Mouse (Mus musculus) telencephalon, adult 2 months (tissue): ENCODE measurements around the gene Mlst8.

Experiments
- DNase-seq: peaks from one replicate; pipeline ENCODE4 v3.0.0-alpha.2; 2011; ENCODE audit warnings: low read depth, low spot score

Gene Mlst8

DNA sequence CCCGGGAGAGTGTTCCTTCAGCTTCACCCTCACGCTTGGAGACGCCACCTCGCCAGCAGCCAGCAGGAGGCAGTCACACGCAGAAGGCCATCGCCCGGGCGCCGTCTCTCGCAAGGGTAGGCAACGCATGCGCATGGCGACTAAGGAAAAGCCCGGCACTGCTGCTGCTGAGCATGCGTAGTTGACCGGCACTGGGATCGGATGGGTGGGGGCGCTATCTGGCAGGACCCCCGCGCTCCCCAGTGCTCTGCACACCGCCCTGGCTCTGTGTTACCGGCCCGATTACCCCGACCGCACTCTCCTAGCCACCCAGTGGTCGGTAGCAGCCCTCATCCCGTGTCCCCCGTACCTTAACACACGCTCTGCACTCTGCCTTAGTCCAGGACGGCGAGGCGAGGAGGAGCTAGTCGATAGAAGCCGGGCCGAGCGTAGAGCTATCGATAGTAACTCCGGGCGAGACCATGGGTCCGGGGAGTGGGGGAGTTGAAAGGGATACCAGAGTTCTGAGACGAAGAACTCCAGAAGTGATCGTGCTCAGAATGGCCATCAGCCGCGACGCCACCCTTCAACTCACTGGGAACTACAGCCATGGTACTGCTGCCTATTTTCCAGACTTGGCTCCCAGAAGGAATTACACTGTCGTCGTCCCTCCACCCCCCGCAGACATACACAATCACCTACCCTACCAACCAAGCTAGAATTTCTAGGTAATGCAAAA, at the start of gene Mlst8:
Gene Mlst8 (minus strand): TSS at position 416 of the 718 bp plus-strand sequence.
- peak; percentile 93 for DNase-seq

DNA sequence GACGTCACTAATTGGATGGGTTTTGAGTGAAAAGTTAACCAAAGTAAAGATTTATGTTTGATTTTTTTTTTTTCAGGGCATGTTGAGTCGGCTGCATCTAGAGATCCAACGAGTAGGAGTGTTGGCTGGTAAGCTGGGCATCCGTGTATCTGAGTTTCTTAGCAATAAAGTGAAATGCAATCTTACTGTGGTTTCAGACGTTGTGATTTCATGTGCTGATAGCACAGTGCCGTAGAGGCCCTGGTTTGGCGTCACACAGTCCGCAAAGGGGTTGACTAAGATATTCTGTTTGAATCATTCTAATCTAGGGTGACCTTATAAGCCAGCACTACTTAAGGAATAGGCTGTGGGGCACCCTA, 49.7 kb upstream of the Mlst8 start:
- DNase-seq = no peak

DNA sequence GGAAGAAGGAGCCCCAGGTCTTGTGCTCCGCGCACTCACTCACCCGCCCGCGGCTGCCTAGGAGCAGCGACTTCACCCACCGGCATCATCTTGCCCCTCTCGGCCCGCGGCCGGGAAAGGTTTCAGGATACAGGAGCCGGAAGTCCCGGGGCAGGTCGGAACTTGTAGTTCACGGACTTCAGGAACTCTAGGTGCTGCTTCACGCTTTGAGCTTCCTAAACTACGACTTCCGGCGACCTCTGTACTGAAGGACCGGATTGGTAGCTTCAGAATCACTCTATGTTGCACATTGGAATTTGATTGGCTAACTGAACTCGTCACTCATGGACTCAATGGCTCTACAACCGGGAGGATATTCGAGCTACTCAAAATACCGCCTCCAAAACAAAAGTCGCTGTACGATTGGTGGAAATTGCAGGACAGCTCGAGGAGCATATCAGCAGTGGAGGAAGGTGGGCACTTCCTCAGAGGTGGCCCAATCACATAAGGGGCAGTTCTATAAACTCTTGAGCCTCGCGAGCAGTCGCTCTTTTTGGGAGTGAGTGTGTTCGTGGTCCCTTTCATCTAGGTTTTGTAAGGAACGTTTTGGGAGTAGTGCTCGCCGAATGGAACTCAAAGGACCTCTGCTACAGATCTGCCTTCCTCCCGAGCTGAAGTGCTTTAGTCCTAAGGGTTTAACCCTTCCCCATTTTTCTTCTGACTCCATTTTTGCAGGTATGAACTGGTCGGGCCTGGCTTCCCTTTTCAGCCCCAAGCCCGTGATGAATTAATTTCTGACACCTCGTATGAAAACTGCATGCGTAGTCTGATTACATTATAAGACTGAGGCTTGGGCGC, 49.1 kb upstream of the Mlst8 start, which contains the start of gene Traf7:
Gene Traf7 (minus strand): TSS at position 216 of the 837 bp plus-strand sequence.
- DNase-seq = peak; percentile 100

DNA sequence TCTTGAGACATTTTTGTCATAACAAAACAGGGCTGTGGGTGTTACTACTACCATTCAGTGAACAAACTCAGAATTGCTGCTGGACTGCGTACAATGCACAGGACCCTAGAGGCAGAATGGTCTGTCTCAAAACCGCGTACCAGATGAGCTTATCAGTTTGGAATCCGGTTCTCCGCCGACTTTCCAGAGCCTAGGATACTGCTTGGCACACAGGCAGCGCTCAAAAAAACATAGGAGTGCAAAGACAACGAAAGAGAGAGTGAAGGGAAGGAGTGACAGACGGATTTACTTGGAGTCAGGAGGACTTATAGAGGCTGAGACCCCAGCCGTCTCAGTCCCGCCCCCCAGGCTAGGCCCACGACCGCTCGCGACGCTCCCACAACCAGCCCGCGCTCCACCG, 48.4 kb upstream of the Mlst8 start:
- DNase-seq = no peak

DNA sequence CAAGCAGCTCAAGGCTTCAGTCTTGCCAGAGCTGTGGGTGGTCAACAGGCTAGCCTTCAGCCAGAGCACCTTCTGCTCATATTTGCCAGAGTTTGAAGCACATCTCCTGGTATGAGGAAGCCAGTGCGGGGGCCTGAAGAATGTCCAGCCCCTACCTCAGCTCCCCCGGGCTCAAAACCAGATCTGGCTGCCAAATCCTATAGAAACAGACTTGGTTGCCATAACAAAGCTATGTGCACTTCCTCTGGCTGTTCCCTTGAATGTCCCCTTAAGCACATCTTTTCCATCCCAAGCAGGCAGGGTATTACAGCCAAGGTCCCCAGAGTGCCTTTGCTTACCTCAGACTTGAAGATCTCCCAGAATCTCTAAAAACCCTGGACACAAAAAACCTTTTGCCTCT, 45.9 kb upstream of the Mlst8 start:
- DNase-seq = no peak

DNA sequence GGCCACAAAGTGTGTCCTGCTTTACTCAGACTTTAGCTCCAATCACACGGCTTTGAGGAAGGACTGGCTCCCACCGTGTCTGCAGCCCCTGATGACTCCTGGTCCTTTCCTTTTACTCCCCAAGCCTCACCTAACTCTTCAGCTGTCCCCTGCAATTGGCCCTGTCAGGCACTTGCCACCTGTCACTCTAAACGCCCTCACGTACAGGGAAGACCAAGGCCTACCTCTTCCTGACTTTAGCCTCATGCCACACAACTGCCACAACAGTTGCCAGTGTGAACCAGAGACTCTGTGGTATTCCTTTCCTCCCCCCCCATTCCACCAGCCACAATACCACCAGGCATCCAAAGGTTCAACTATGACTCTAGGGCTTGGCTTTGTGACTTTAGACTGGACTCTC, 41.6 kb upstream of the Mlst8 start:
- DNase-seq = no peak

DNA sequence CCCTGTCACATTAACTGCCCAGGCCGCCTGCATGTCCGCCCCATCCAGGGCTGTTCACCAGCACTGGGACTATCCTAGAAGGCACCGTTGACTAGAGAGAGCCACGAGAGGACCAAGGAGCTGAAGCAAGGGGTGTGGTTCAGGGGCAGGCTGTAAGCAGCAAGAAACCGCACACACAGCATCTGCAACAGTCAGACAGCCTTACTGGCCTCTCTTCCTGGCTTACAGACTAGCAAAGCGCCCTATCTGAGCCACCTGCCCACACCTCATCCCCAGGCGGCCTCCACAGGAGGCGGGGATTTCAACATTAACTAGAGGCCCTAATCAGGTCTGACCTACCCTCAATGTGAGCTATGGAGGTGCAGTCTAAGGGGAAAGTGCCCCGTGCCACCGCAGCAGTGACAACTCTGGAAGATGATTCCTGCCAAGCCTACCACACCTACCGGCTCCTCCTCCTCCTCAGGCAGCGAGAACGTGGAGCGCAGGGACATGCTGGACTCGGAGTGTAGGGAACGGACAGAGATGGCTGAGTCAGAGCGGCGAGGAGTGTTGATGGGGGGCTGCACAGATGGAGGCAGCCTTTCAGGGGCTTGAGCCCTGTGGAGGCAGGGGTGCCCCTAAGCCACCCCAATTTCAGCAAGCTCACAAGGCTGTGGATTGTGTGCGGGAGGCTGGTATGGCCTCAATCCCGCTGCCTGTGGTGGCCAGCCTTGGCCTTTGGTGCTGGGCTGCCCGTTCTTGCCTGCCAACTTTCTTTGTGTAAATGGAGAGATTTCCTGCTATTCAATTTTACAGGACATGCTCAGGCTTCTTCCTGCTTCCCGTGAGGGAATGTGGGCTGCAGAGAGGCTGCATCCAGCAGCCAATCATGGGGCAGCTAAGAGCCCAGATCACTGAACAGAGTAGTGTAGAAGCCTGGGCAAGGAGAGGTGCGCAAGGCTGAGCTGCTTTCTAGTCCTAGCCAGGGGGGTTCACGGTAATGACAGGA, 35.7 kb upstream of the Mlst8 start:
- DNase-seq = no peak

DNA sequence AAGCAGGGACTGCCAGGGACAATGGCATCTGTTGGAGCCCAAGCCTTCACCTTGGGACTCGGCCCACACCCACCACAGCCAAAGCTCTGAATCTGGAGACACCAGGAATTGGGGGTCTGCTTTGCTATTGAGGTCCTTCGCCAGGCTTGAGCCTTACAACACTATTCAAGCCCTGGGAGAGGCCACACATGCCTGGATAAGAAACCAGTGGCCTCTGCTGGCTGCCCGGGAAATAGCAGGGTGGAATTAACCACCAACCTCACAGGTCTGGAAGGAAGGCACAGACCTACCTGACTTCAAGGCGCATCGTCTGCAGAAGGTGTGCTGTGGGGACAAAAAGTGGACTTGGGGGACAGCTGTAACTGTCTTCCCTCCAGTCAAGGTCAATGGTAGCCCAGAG, 34.7 kb upstream of the Mlst8 start:
- DNase-seq = no peak

DNA sequence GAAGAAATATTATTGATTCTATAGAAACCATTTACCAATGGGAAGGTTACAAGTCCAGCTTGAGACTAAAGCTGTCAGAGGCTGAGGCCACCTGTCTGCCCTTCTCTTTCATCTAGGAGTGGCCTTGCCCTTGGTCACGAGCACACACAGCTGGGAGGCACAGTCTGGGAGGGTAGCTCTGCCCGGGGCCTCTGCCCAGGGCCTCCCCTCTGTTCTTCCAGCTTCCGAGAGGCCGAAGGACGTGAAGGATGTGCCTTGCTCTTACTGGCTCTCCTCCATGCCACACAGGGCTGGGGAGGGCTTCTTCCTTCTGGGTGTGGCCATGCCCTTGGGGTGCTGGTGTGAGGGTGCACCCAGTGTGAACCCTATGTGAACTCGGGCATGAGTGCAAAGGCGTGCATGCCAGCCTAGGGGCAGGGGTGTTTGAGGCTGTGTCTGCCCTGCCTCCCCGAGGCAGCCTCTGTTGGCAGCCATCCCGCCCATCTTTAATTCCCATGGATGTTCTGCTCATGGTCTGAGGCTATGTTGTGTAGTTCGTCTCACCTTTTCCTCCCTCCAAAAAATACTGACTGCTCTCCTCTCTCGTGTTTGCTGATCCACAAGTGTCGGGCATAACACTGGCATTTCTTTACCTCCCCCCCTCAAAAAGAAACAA, 29.1 kb upstream of the Mlst8 start:
- no peak for DNase-seq

DNA sequence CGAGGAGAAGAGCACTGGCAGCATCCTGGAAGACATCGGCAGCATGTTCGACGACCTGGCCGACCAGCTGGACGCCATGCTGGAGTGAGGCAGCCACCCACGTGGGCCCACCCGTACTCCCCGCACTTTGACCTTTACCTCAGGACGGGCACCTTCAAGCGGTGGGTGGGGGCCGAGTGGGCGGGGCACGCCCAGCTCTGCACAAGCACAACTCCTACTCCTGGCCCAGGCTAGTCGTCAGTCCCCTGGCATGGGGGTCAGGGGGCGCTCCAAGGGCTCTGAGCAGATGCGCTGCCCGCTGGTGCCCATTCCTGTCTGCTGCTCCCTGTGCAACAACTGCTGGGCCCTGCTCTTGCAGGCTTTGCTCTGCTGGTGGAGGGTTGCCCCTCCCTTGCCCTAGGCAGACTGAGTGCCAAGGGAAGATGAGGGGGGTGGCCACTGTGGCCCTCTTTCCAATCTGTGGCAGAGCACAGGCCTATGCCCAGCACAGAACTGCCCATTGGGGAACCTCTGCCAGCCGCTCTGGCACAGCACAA, 28.3 kb upstream of the Mlst8 start:
- no peak for DNase-seq

DNA sequence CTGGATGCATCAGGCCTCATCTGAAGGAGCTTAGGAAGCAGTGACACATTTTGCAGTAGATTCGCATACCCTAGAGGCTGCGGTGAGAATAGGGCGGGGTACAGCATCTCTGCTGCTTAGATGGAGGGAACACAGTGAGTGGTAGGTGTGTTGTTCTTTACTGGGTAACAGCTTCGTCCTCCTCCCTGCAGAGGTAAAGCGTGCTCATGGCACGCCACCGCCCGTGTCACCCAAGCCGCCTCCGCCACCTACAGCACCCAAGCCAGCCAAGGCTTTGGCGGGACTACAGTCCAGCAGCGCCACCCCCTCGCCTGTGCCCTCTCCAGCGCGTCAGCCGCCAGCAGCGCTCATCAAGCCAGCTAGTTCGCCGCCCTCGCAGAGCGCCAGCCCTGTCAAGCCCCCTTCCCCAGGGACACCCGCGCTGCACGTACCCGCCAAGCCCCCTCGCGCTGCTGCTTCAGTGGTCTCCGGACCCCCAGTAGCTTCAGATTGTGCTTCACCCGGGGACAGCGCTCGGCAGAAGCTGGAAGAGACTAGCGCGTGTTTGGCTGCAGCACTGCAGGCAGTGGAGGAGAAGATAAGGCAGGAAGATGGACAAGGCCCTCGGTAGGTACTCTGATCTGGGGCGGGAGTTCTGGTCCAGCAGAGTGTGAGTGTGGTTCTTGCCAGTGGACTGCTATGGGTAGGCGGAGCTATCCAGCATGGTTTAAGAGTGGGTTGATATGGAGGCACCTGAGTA, 27.6 kb upstream of the Mlst8 start:
- peak; percentile 74 for DNase-seq

DNA sequence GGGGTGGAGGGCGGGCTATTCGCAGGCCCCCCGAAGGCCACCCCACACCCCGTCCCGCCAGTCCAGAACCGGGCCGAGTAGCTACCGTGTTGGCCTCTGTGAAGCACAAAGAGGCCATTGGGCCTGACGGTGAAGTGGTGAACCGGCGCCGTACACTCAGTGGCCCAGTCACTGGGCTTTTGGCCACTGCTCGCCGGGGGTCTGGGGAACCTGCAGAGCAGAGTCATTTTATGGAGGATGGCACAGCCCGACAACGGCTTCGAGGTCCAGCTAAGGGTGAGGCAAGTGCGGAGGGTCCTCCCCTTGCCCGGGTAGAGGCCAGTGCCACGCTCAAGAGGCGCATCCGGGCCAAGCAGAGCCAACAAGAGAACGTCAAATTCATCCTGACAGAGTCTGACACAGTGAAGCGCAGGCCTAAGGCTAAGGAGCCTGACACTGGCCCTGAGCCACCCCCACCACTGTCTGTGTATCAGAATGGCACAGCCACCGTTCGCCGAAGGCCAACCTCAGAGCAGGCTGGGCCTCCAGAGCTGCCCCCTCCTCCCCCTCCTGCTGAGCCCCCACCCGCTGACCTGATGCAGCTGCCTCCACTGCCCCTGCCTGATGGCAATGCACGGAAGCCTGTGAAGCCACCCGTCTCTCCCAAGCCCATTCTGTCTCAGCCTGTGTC, 26.5 kb upstream of the Mlst8 start:
- no peak for DNase-seq

DNA sequence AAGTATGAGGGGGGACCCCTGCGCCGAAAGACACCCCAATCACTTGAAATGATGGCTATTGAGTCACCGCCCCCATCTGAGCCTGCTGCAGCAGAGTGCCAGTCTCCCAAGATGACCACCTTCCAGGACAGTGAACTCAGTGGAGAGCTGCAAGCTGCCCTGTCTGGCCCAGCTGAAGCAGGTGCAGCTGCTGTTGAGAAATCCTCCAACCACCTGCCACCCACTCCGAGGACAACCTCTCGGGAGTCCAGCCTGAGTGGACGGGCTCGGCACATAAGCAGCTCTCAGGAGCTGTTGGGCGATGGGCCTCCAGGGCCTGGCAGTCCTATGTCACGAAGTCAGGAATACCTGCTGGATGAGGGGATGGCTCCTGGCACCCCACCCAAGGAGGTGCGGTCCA, 25.2 kb upstream of the Mlst8 start:
- DNase-seq = no peak

DNA sequence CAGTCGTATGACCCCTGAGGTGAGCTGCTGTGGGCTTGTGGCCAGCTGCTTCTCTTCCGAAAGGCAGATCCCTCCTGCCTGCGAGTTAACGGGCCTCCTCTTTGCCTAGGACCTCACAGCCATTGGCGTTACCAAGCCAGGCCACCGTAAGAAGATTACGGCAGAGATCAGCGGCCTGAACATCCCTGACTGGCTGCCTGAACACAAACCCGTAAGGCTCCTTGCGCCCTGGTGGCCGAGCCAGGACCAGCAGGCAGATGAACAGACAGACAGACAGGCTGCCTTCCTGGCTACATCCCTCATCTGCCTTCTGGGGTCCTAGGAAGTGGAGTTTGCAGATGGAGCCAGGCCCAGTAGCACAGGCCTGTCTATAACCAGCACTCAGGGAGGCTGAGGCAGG, 23.3 kb upstream of the Mlst8 start:
- DNase-seq = no peak

DNA sequence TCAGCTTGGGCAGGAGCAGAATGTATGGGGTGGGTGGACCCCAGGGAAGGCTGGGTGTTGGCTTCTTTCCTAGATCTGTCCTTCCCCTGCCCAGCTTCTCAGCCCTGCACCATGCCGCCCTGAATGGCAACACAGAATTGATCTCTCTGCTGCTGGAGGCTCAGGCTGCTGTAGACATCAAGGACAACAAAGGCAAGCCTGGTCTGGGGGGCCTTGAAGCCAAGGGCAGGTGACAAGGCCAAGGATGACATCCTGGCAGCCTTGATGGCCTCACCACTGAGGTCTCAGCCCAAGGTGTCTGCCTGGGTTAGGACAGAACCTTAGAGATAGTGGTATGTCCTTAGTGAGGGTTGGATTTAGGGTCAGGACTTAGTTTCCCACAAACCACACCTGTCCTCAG, 17.1 kb upstream of the Mlst8 start:
- DNase-seq = no peak

DNA sequence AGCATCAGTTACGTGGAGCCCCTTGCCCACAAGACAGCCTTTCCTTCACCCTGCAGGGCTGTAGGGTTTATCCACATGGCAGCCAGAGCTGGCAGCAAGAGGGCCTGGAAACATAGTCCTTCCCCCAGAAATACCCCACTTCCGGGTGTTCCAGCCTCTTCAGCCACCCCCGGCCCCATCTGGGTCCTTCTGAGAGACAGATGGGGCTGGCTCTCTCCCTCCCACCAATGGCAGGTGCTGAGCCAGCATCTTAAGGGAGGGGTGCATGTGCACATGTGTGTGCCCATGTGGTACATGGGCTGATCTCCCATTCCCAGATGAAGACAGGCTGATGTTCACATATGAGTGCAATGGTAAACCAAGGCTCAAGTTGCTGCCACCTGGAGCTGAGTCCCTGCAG, 16.6 kb upstream of the Mlst8 start:
- DNase-seq = peak; percentile 76

DNA sequence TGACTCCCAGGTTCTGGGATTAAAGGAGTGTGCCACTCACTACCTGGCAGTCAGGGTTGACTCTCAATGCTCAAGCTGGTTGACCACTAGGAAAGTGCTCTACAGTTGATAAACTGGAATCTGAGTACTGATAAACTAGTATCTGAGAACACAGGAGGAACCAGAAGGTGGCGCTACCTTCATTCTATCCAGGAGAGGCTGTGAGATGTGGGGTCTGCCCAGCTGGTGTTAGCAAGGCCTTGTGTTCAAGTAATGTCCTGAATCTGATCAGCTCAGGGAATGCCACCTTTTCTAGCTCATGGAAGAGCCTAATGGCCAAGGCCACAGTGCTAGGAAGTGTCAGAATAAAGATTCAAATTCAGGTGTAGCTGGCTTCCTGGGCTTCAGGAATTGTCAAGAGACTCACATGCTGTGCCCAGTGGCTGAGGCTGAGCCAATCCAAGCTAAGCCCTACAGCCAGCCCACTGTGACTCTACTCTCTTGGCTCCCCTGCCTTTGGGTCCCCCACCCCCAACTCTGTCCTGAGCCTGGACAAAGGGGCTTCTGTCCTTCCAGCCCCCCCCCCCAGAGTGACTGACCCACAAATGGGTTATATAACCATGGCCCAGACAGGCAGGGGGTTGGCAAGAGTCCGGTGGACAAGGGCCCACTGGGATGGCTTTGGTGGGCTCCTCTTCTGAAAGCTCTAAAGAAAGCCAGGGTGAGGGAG, 15.9 kb upstream of the Mlst8 start:
- no peak for DNase-seq

DNA sequence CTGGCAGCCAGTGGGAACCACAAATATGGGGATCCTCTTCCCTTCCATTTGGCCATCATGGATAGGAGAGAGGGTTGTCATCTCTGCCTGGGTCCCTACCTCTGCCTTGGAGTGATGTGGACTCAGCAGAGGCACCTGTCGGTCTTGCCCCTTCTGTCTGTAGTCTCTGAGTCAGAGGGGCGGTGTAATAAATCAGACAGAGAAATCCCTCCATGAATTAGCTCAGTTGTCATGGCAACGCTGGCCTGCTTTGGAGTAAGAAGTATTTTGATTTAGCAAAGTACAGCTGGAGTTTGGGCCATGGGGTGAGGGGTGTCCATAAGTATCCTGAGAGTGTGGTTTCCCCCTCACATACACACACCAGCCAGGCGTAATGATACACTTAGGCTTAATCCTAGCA, 11.5 kb upstream of the Mlst8 start:
- DNase-seq = no peak
